Mouse (Mus musculus) c-Kit-positive CD71-positive TER-119-positive erythroid progenitor cells, embryonic 14.5 days (primary cell): ENCODE results near the gene Adam8.

Experiments used
- DNase-seq: peaks from one replicate; pipeline ENCODE4 v3.0.0-alpha.2; 2013; ENCODE audit warnings: low spot score

Gene Adam8

GRCm38 (mm10) chr7:139979011-139979719, 13.2 kb downstream of the Adam8 start:
- no peak for DNase-seq

- peak; percentile 43 for DNase-seq
Observed at GRCm38 (mm10) chr7:139978278-139978892, 14.0 kb downstream of the Adam8 start, which contains the start of gene 6430531B16Rik. TSS of gene 6430531B16Rik (minus strand) at chr7:139978755.

- DNase-seq, result no peak
Observed at GRCm38 (mm10) chr7:139975471-139975870, 16.9 kb downstream of the Adam8 start.

GRCm38 (mm10) chr7:139974307-139974706, 18.1 kb downstream of the Adam8 start:
- no peak for DNase-seq

- DNase-seq, result no peak
Observed at GRCm38 (mm10) chr7:139972923-139973331, 19.4 kb downstream of the Adam8 start.

GRCm38 (mm10) chr7:139971436-139971835, 20.9 kb downstream of the Adam8 start:
- DNase-seq, result no peak

- DNase-seq, result no peak
Observed at GRCm38 (mm10) chr7:139970979-139971378, 21.4 kb downstream of the Adam8 start.

- no peak for DNase-seq
Observed at GRCm38 (mm10) chr7:139970216-139970919, 22.0 kb downstream of the Adam8 start.

- DNase-seq, result peak; percentile 56
Observed at GRCm38 (mm10) chr7:139969348-139970130, 22.8 kb downstream of the Adam8 start.

GRCm38 (mm10) chr7:139968428-139968827, 23.9 kb downstream of the Adam8 start:
- no peak for DNase-seq

- DNase-seq, result no peak
Observed at GRCm38 (mm10) chr7:139967175-139967574, 25.2 kb downstream of the Adam8 start.

GRCm38 (mm10) chr7:139963814-139964213, 28.5 kb downstream of the Adam8 start:
- no peak for DNase-seq

GRCm38 (mm10) chr7:139961141-139961540, 31.2 kb downstream of the Adam8 start:
- DNase-seq, result no peak

- DNase-seq, result no peak
Observed at GRCm38 (mm10) chr7:139957958-139958357, 34.4 kb downstream of the Adam8 start.

- DNase-seq, result no peak
Observed at GRCm38 (mm10) chr7:139957437-139957836, 34.9 kb downstream of the Adam8 start.

GRCm38 (mm10) chr7:139956658-139957057, 35.7 kb downstream of the Adam8 start:
- no peak for DNase-seq

GRCm38 (mm10) chr7:139955505-139955904, 36.9 kb downstream of the Adam8 start:
- DNase-seq, result peak; percentile 29

- no peak for DNase-seq
Observed at GRCm38 (mm10) chr7:139951991-139952633, 40.2 kb downstream of the Adam8 start.

- DNase-seq, result peak; percentile 29
Observed at GRCm38 (mm10) chr7:139951079-139951478, 41.3 kb downstream of the Adam8 start.

- DNase-seq, result peak; percentile 44
Observed at GRCm38 (mm10) chr7:139950283-139950971, 41.9 kb downstream of the Adam8 start.

- DNase-seq, result peak; percentile 27
Observed at GRCm38 (mm10) chr7:139949893-139950282, 42.5 kb downstream of the Adam8 start.
